In genomic region chr7:45561624-45562520, GRCm38 (mm10) we compare ENCODE assay signal across 1 mouse cellular context.
TF ChIP-seq lines count a peak whose summit lies in the region.

No protein-coding gene starts in this region.

TF ChIP-seq in CH12.LX, 34 proteins besides CTCF, POLR2A, EP300 and RAD21 (continued from another document):
- TF ChIP-seq KAT2A (IDR thresholded peaks at IDR 0.05; ENCODE audit: insufficient replicate concordance, low read length), result no peak
